Mouse (Mus musculus): ENCODE results near the gene Ckap2l.

- TF ChIP-seq CTCF (IDR thresholded peaks at IDR 0.05; ENCODE audit: low read depth) = no peak
- TF ChIP-seq EP300 (IDR thresholded peaks at IDR 0.05; ENCODE audit: low read depth) = no peak
Measured at GRCm38 (mm10) chr2:129243005-129243404, 54.0 kb downstream of the Ckap2l start.

Data from liver, postnatal 0 days (tissue).